Mouse (Mus musculus): ENCODE data around the gene Hyal3. TPM values are rescaled to one million over a fixed set of nuclear protein-coding genes. Genes with fewer than 3 reads are reported as not detected.

Hyal3 gene
- polyA plus RNA-seq (2015; fragmentation: Nextera tagmentation; extraction: Ambion mirVana): 1.3 and 2.0 TPM in 2 replicates

- H3K9me3 ChIP-seq (replicated peaks; ENCODE audit: low read length): no peaks in the 10 kb centered on the region
- H3K4me3 ChIP-seq (replicated peaks; ENCODE audit: low read depth, low read length): peak within 1 kb of the TSS; percentile 63
- DNase-seq (ENCODE audit: low spot score): peak; percentile 97
- peaks cover 20% of the 10 kb centered on the region for H3K4me1 ChIP-seq (replicated peaks; ENCODE audit: insufficient read depth, low read length)
- peak within 1 kb of the TSS; percentile 96 for H3K27ac ChIP-seq
- WGBS: under 1% methylated on average over 32 of the region's 32 CpGs
- H3K27me3 ChIP-seq (ENCODE audit: insufficient read depth, low read length): no peaks in the 10 kb centered on the region
- no peak for TF ChIP-seq CTCF (IDR thresholded peaks at IDR 0.05; ENCODE audit: low read depth)
- H3K4me2 ChIP-seq (ENCODE audit: low read length): peak within 1 kb of the TSS; percentile 90
- peak within 1 kb of the TSS; percentile 86 for H3K9ac ChIP-seq (ENCODE audit: low read depth, low read length)
- ATAC-seq (replicated peaks; ENCODE audit: low FRiP score, low read depth): peak; percentile 61
- H3K36me3 ChIP-seq (ENCODE audit: insufficient read depth, low read length): peaks cover 8% of the 10 kb centered on the region; the same call in 1 of the 2 replicates
Observed at GRCm38 (mm10) chr9:107580501-107581317, at the start of gene Hyal3. Gene Hyal3 (plus strand): TSS chr9:107580818.

- DNase-seq (ENCODE audit: low spot score) (peak; percentile 99), ATAC-seq (replicated peaks; ENCODE audit: low FRiP score, low read depth) (peak; percentile 97)
- no peaks in the 10 kb centered on the region for H3K27me3 ChIP-seq (ENCODE audit: insufficient read depth, low read length)
- H3K27ac ChIP-seq: peak within 1 kb of the TSS; percentile 90
- WGBS: under 1% methylated on average over 48 of the region's 48 CpGs
- H3K36me3 ChIP-seq (ENCODE audit: insufficient read depth, low read length): peaks cover 12% of the 10 kb centered on the region
- peak within 1 kb of the TSS; percentile 80 for H3K9ac ChIP-seq (ENCODE audit: low read depth, low read length)
- H3K4me1 ChIP-seq (replicated peaks; ENCODE audit: insufficient read depth, low read length): peaks cover 21% of the 10 kb centered on the region
- H3K4me3 ChIP-seq (replicated peaks; ENCODE audit: low read depth, low read length): peak within 1 kb of the TSS; percentile 72
- H3K4me2 ChIP-seq (ENCODE audit: low read length): peak within 1 kb of the TSS; percentile 96
- no peaks in the 10 kb centered on the region for H3K9me3 ChIP-seq (replicated peaks; ENCODE audit: low read length)
- peak; percentile 17; the same call in 1 of the 2 replicates for TF ChIP-seq CTCF (IDR thresholded peaks at IDR 0.05; ENCODE audit: low read depth)
Observed at GRCm38 (mm10) chr9:107533791-107534407, 46.7 kb upstream of the Hyal3 start, which contains the start of gene Tmem115. Gene Tmem115 (plus strand): TSS chr9:107533945.

GRCm38 (mm10) chr9:107534408-107535202, 46.0 kb upstream of the Hyal3 start:
- Histone ChIP-seq H3K27me3 (ENCODE audit: insufficient read depth, low read length) (no peaks in the 10 kb centered on the region), H3K9ac (ENCODE audit: low read depth, low read length) (peak overlapping the region; percentile 80), H3K4me3 (replicated peaks; ENCODE audit: low read depth, low read length) (peak overlapping the region; percentile 72), H3K4me2 (ENCODE audit: low read length) (peak overlapping the region; percentile 96), H3K27ac (peak overlapping the region; percentile 90), H3K4me1 (replicated peaks; ENCODE audit: insufficient read depth, low read length) (peaks cover 21% of the 10 kb centered on the region), H3K9me3 (replicated peaks; ENCODE audit: low read length) (no peaks in the 10 kb centered on the region), H3K36me3 (ENCODE audit: insufficient read depth, low read length) (peaks cover 19% of the 10 kb centered on the region)
- DNase-seq (ENCODE audit: low spot score): no peak
- WGBS: under 1% methylated on average over 40 of the region's 40 CpGs
- no peak for ATAC-seq (replicated peaks; ENCODE audit: low FRiP score, low read depth)
- no peak for TF ChIP-seq CTCF (IDR thresholded peaks at IDR 0.05; ENCODE audit: low read depth)

- Histone ChIP-seq H3K27me3 (ENCODE audit: insufficient read depth, low read length) (no peaks in the 10 kb centered on the region), H3K36me3 (ENCODE audit: insufficient read depth, low read length) (peaks cover 21% of the 10 kb centered on the region), H3K4me3 (replicated peaks; ENCODE audit: low read depth, low read length) (no peak overlapping the region), H3K4me2 (ENCODE audit: low read length) (no peak overlapping the region), H3K9ac (ENCODE audit: low read depth, low read length) (no peak overlapping the region), H3K4me1 (replicated peaks; ENCODE audit: insufficient read depth, low read length) (peaks cover 30% of the 10 kb centered on the region), H3K9me3 (replicated peaks; ENCODE audit: low read length) (no peaks in the 10 kb centered on the region), H3K27ac (no peak overlapping the region)
- DNase-seq (ENCODE audit: low spot score) (no peak), ATAC-seq (replicated peaks; ENCODE audit: low FRiP score, low read depth) (no peak)
- 92% methylated on average over 7 of the region's 7 CpGs for WGBS
- TF ChIP-seq CTCF (IDR thresholded peaks at IDR 0.05; ENCODE audit: low read depth): no peak
Observed at GRCm38 (mm10) chr9:107538231-107538630, 42.4 kb upstream of the Hyal3 start.

DNA sequence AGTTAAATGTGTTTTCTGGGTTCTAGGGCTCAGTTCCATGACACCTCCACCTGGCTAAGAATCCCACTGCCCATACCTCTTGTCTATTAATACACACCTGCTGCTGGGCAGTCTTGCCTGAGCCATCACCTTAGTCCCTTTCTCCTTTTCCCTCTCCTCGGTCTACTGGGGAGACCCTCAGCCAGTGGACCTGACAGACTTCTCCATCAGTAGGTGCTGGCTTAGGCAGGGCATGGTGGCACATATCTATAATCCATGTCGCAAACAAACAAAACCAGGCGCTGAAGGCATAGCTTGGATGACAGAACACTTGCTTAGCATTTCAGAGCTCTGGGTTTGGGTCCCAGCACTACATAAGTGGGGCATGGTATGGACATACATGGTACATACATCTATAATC, 41.9 kb upstream of the Hyal3 start:
- Histone ChIP-seq H3K4me2 (ENCODE audit: low read length) (no peak overlapping the region), H3K4me3 (replicated peaks; ENCODE audit: low read depth, low read length) (no peak overlapping the region), H3K9me3 (replicated peaks; ENCODE audit: low read length) (no peaks in the 10 kb centered on the region), H3K4me1 (replicated peaks; ENCODE audit: insufficient read depth, low read length) (peaks cover 30% of the 10 kb centered on the region), H3K36me3 (ENCODE audit: insufficient read depth, low read length) (peaks cover 21% of the 10 kb centered on the region), H3K27me3 (ENCODE audit: insufficient read depth, low read length) (no peaks in the 10 kb centered on the region), H3K9ac (ENCODE audit: low read depth, low read length) (no peak overlapping the region), H3K27ac (no peak overlapping the region)
- TF ChIP-seq CTCF (IDR thresholded peaks at IDR 0.05; ENCODE audit: low read depth): no peak
- DNase-seq (ENCODE audit: low spot score) (no peak), ATAC-seq (replicated peaks; ENCODE audit: low FRiP score, low read depth) (no peak)
- WGBS: 91% methylated on average over 3 of the region's 3 CpGs

DNA sequence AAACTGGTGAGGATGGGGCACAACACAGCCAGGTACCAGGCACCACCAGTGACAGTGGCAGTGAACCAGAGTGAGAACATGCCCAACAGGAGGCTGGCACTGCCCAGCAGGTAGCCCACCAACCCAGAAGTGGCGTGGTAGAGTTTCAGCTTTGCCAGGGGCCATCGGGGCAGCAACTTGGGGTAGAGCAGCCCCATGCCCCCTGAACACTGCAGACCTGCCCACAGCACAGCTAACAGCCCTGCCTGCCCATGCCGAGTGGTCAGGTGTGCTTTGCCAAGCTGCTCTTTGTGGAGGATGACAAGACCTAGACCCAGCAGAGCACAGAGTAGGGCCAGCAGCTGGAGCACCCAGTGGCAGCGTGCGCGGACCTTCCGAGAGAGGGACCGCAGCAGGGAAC, 40.7 kb upstream of the Hyal3 start:
- ATAC-seq (replicated peaks; ENCODE audit: low FRiP score, low read depth): no peak
- no peaks in the 10 kb centered on the region for H3K9me3 ChIP-seq (replicated peaks; ENCODE audit: low read length)
- no peak overlapping the region for H3K9ac ChIP-seq (ENCODE audit: low read depth, low read length)
- H3K4me1 ChIP-seq (replicated peaks; ENCODE audit: insufficient read depth, low read length): peaks cover 30% of the 10 kb centered on the region
- H3K36me3 ChIP-seq (ENCODE audit: insufficient read depth, low read length): peaks cover 23% of the 10 kb centered on the region
- no peak for DNase-seq (ENCODE audit: low spot score)
- WGBS: 98% methylated on average over 8 of the region's 8 CpGs
- H3K27ac ChIP-seq: no peak overlapping the region
- H3K4me3 ChIP-seq (replicated peaks; ENCODE audit: low read depth, low read length): no peak overlapping the region
- H3K27me3 ChIP-seq (ENCODE audit: insufficient read depth, low read length): no peaks in the 10 kb centered on the region
- H3K4me2 ChIP-seq (ENCODE audit: low read length): no peak overlapping the region
- TF ChIP-seq CTCF (IDR thresholded peaks at IDR 0.05; ENCODE audit: low read depth): no peak

Measured in kidney, postnatal 0 days (tissue).